Mouse (Mus musculus): ENCODE data around the gene Akap1. TPM values are rescaled to one million over a fixed set of nuclear protein-coding genes. Genes with fewer than 3 reads are reported as not detected.

The Akap1 gene
- 2.8 TPM for polyA plus RNA-seq (2017; shearing (Covaris generic))

DNA sequence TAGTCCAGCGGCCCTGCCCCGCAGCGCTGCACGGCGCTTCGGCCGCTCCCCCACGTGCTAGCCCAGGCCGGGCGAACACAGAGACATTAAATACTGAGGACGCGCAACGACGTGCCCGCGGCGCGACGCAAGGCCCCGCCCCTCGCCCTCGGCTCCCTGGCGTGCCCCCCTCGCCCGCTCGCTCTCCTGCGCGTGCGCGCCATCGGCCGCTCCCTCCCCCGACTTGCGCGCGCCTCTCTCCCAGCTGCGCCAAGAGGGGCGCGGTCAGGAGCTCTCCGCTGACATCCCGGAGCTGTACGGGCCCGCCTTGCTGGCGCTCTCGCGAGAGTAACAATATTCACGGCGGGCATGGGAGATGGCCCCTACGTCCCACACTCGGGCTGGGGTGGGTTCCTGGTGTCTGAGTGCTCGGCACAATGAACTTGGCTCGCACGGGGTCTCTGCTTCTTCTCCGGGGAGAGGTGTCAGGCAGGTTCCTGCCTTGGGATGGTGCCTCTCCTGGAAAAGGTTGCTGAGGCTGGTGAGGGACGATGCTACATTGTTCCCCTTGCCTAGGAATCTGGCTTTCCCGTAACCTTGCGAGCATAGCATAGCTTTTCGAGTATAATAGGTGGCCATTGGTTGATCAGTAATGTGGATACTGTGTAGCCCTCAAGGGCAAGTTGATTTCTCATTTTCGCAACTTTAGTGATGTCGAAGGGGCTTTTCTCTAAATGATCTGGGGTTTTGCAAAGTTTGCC, at the start of gene Akap1:
Akap1 (minus strand) TSS at position 129 of the 740 bp plus-strand sequence.

Other genes with a start within 250 kb of the Akap1 start
- 16.3 TPM for gene Msi2, start 146.1 kb downstream of the Akap1 start, polyA plus RNA-seq (2017; shearing (Covaris generic))
- 20.0 TPM for gene Scpep1, start 90.9 kb upstream of the Akap1 start, polyA plus RNA-seq (2017; shearing (Covaris generic))
- not detected for gene Elobl, start 102.3 kb upstream of the Akap1 start, polyA plus RNA-seq (2017; shearing (Covaris generic))
- gene Coil, start 105.7 kb upstream of the Akap1 start, polyA plus RNA-seq (2017; shearing (Covaris generic)), result 19.2 TPM
- gene Trim25, start 134.8 kb upstream of the Akap1 start, polyA plus RNA-seq (2017; shearing (Covaris generic)), result 52.0 TPM
- gene Dgke, start 202.3 kb upstream of the Akap1 start, polyA plus RNA-seq (2017; shearing (Covaris generic)), result 7.2 TPM
- gene Gm525, start 209.3 kb upstream of the Akap1 start, polyA plus RNA-seq (2017; shearing (Covaris generic)), result not detected

Measured in activated CD4-positive, CD25-positive, alpha-beta regulatory T cell, adult 9 weeks (primary cell).